Mouse (Mus musculus) limb, embryonic 15.5 days (tissue): ENCODE results near the gene Ptpn1. TPM values are rescaled to one million over a fixed set of nuclear protein-coding genes. Genes with fewer than 3 reads are reported as not detected.

Experiments
- ATAC-seq: fragments of 200-750 bp; cut with Nextera tagmentation; 2 replicates; pipeline ENCODE4 v1.8.0; 2017; ENCODE audit warnings: low read depth, moderate TSS enrichment; ENCODE audit not compliant: insufficient number of reproducible peaks, low FRiP score, low TSS enrichment
- H3K27ac ChIP-seq: fragments of 300-500 bp; sonication (generic); 2 replicates; pipeline ENCODE4 v1.5.1; 2015; ENCODE audit warnings: moderate library complexity, mild to moderate bottlenecking, inconsistent platforms
- H3K27me3 ChIP-seq: fragments of 300-500 bp; sonication (generic); 2 replicates; pipeline ENCODE4 v1.6.1; 2015; ENCODE audit warnings: inconsistent platforms
- H3K36me3 ChIP-seq: fragments of 300-500 bp; sonication (generic); 2 replicates; pipeline ENCODE4 v1.6.1; 2015; ENCODE audit warnings: inconsistent platforms
- H3K4me1 ChIP-seq: fragments of 300-500 bp; sonication (generic); 2 replicates; pipeline ENCODE4 v1.6.1; 2015; ENCODE audit warnings: inconsistent platforms
- H3K4me2 ChIP-seq: fragments of 300-500 bp; sonication (generic); 2 replicates; pipeline ENCODE4 v1.6.1; 2015; ENCODE audit warnings: mild to moderate bottlenecking, inconsistent platforms
- H3K4me3 ChIP-seq: fragments of 300-500 bp; sonication (generic); 2 replicates; pipeline ENCODE4 v1.5.1; 2015; ENCODE audit warnings: mild to moderate bottlenecking, inconsistent platforms
- H3K9ac ChIP-seq: fragments of 300-500 bp; sonication (generic); 2 replicates; pipeline ENCODE4 v1.6.1; 2015; ENCODE audit warnings: inconsistent platforms
- H3K9me3 ChIP-seq: fragments of 300-500 bp; sonication (generic); 2 replicates; pipeline ENCODE4 v1.6.1; 2016; ENCODE audit warnings: inconsistent platforms
- WGBS: fragments of 180-500 bp; shearing (Covaris S2); methylation state at CpG from one replicate; pipeline ENCODE4 v1.1.7; 2015; 5-methylcytosine and 5-hydroxymethylcytosine counted together
- polyA plus RNA-seq: library from polyadenylated mRNA; unstranded; fragments of >200 nt; fragmentation: Nextera tagmentation; extraction: Ambion mirVana; gene quantifications from 2 replicates; pipeline ENCODE4 v1.2.1, GENCODE M21; 2015

The Ptpn1 gene
- polyA plus RNA-seq, 1 experiment from 2014 or later: 50.2 TPM

DNA sequence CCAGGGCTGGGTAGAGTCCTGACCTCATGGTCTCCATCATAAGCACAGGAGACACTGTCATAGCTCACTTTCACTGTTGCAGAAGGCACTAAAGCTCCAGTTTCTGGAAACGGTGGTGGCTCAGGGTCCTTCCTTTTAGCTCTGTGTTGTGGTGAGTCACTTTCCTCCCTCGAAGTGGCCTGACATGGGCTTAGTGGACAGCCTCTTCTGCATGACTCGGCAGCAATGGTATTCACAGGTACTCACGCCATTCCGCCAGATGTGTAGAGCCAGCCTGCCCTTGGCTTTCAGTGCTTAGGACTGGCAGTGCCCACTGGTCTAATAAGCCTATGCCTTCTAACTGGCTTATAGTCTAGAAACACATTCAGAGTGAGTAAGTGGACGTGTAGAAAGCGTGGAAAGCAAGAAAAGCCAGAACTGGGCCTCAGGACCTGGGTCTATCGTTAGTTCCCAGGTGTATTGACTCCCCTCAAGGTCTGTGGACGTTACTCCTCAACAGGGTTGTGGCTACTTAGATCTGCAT is 32.0 kb downstream of the Ptpn1 start:
- no peaks in the 10 kb centered on the region for H3K9me3 ChIP-seq
- no peak overlapping the region for H3K4me3 ChIP-seq
- H3K27me3 ChIP-seq: no peaks in the 10 kb centered on the region
- H3K4me1 ChIP-seq: peaks cover under 1% of the 10 kb centered on the region; the same call in 1 of the 2 replicates
- no peak for ATAC-seq
- H3K27ac ChIP-seq: no peak overlapping the region
- WGBS: 86% methylated on average over 9 of the region's 9 CpGs
- no peak overlapping the region for H3K9ac ChIP-seq
- no peak overlapping the region for H3K4me2 ChIP-seq
- H3K36me3 ChIP-seq: peaks cover 55% of the 10 kb centered on the region

DNA sequence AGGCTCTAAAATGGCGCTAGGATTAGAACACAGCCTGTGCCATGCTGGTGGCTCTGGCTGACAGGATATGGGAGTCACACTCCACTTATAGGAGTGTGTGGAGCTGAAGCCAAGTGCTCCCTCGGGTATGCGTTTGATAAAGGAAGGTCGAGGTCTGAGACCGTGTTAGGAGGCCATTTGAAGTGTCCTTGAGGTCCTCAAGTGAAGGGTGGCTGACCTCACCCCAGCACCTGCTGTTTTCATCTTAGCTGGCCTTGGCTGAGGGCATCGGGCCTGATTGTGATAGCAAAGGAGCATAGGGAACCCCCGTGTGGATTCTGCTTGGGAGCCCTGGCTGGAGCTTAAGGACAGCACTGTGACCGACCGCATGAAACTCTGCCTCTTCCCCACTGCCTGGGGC is 32.5 kb downstream of the Ptpn1 start:
- no peak overlapping the region for H3K4me3 ChIP-seq
- H3K4me1 ChIP-seq: no peaks in the 10 kb centered on the region; the same call in 1 of the 2 replicates
- no peak overlapping the region for H3K27ac ChIP-seq
- no peak overlapping the region for H3K9ac ChIP-seq
- peaks cover 57% of the 10 kb centered on the region for H3K36me3 ChIP-seq
- H3K27me3 ChIP-seq: no peaks in the 10 kb centered on the region
- no peak for ATAC-seq
- H3K4me2 ChIP-seq: no peak overlapping the region
- WGBS: 94% methylated on average over 9 of the region's 9 CpGs
- H3K9me3 ChIP-seq: no peaks in the 10 kb centered on the region

DNA sequence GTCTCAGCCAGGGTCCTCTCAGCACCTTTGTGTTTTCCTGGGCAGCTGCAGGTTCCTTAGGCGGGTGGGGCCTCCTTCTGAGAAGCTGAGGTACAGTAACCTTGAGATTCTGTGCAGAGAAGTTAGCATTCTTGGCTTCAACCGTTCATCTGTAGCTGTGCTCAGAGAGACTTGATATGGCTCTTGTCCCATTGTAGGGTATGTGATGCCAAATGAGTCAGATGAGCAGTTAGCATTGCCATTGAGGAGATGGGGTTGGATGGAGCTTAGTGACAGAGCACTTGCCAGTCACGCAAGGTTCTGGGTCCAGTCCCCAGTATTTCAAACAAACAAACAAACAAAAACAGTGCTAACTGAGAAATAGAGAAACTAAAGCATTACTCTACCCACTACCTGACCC is 34.1 kb downstream of the Ptpn1 start:
- H3K36me3 ChIP-seq: peaks cover 70% of the 10 kb centered on the region

DNA sequence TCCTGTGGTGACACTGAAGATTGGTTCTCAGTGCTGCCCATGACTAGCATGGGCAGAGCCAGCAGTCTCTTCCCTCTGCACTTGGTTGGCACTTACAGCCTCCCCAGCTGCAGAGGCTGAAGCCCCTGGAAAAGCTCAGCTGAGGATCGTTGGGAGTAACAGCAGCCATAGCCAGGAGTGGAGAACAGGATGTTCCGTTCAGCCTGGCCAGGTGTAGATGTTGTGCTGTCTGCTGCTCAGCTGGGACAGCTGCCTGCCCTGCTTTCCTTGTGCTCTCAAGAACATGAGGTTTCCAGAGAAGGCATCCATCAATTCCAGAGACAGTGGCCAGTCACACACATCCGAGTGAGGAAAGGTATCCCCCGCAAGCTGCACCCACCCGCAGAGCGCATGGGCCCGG is 36.6 kb downstream of the Ptpn1 start:
- Histone ChIP-seq H3K27me3 (no peaks in the 10 kb centered on the region), H3K4me3 (no peak overlapping the region), H3K9me3 (no peaks in the 10 kb centered on the region), H3K4me1 (no peaks in the 10 kb centered on the region), H3K36me3 (peaks cover 88% of the 10 kb centered on the region), H3K9ac (no peak overlapping the region), H3K27ac (no peak overlapping the region), H3K4me2 (no peak overlapping the region)
- no peak for ATAC-seq
- WGBS: 91% methylated on average over 7 of the region's 7 CpGs

More for the DNA sequence above, 34.1 kb downstream of the Ptpn1 start:
- ATAC-seq: no peak
- WGBS: 92% methylated on average over 3 of the region's 3 CpGs
- Histone ChIP-seq H3K27ac (no peak overlapping the region), H3K4me1 (no peaks in the 10 kb centered on the region; the same call in 1 of the 2 replicates), H3K4me3 (no peak overlapping the region), H3K4me2 (no peak overlapping the region), H3K27me3 (no peaks in the 10 kb centered on the region), H3K9me3 (no peaks in the 10 kb centered on the region), H3K9ac (no peak overlapping the region)

DNA sequence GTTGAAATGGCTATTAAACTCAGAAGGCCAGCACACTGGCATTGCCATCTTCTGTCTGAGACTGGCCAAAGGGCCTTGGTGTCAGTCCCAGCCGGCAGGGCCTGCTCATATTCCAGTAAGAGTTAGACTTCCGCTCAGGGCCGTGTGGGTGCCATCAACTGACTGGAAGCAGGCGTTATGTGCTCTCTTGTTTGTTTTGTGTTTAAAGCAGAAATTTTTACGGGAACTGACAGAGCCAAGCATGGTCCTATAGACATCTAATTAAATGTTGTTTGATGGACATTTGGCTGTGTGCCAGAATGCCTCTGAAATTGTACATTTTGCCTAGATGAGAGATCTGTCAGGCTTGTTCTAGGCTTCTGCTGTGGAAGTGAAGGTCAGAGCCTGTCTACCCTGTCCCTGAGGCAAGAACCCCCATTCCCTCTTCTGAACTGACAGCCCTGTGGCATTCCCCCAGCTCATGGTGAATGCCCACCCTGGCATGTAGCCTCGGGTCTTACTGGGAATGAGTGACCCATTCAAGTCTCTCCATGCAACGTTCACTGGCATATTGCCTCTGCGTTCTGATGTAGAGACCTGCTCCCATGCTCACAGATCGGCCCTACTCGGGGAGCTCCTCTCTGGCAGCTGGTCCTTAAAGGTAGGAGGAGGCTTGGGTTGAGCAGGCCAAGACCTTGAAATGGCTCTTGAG is 38.1 kb downstream of the Ptpn1 start:
- no peak overlapping the region for H3K9ac ChIP-seq
- no peak overlapping the region for H3K4me2 ChIP-seq
- no peak for ATAC-seq
- H3K36me3 ChIP-seq: peaks cover 89% of the 10 kb centered on the region
- WGBS: 77% methylated on average over 10 of the region's 10 CpGs
- H3K9me3 ChIP-seq: no peaks in the 10 kb centered on the region
- no peak overlapping the region for H3K27ac ChIP-seq
- no peaks in the 10 kb centered on the region for H3K4me1 ChIP-seq
- H3K4me3 ChIP-seq: no peak overlapping the region
- no peaks in the 10 kb centered on the region for H3K27me3 ChIP-seq

DNA sequence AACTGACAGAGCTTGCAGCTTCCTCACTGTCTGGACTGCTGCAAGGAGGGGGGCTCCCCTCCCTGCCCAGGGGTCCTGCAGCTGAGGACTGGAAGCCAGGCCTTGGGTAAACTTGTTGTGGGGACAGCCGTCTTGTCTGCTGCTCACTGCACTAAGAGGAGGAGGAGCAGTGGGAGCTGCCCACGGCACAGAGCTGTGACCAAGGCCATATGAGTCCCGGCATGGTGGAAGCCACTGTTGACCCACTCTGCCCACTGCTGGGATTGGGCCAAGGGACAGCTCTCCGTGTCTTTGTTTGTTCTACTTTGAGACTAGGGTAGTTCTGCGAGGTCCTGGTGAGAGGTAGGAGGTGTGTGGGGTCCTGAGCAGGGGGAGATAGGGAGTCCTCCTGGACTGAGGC is 40.3 kb downstream of the Ptpn1 start:
- Histone ChIP-seq H3K4me2 (no peak overlapping the region), H3K27ac (no peak overlapping the region), H3K4me3 (no peak overlapping the region), H3K9me3 (no peaks in the 10 kb centered on the region), H3K4me1 (no peaks in the 10 kb centered on the region), H3K36me3 (peaks cover 89% of the 10 kb centered on the region), H3K27me3 (no peaks in the 10 kb centered on the region), H3K9ac (no peak overlapping the region)
- no peak for ATAC-seq
- WGBS: 77% methylated on average over 5 of the region's 5 CpGs

DNA sequence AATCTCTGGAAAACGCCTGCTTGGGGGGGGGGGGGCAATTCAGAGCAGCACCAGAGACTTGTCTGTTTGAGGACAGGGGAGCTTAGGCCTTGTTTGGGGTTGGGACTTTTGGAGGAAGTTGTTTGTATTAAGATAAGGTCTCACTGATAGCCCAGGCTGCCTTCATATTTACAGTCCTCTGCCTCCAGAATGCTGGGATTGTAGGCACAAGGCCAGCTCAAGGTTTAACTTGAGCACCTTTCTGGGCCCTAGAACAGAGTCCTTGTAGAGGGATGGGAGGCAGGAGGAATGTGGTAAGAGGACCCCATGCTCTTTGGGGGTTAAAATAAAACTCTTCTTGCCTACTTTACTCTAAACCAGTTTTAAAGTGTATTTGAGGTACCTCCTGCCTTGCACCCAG is 41.0 kb downstream of the Ptpn1 start:
- Histone ChIP-seq H3K4me2 (no peak overlapping the region), H3K27me3 (no peaks in the 10 kb centered on the region), H3K9ac (no peak overlapping the region), H3K9me3 (no peaks in the 10 kb centered on the region), H3K4me1 (no peaks in the 10 kb centered on the region), H3K4me3 (no peak overlapping the region), H3K36me3 (peaks cover 89% of the 10 kb centered on the region), H3K27ac (no peak overlapping the region)
- WGBS: 35% methylated on average over 1 of the region's 1 CpGs
- ATAC-seq: no peak

DNA sequence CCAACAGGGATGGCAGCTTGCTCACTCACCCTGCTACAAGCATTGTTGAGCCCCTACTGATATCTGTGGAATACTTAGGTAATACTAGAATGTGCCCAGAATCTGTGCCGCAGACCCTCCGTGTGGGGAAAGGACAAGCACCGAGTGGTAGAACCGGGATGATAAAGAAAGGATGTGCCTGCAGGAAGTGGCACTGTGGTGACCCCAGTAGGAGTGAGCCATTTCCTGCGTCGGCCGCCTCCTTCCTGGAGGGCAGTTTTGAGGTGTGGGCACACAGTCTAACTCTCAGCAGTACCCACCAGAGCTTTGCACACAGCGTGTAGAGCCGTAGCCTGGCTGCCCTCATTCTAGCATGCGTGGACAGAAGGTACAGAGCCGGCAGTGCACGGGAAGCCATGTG is 43.9 kb downstream of the Ptpn1 start:
- Histone ChIP-seq H3K36me3 (peaks cover 91% of the 10 kb centered on the region), H3K27ac (no peak overlapping the region), H3K27me3 (no peaks in the 10 kb centered on the region), H3K4me1 (no peaks in the 10 kb centered on the region; the same call in 1 of the 2 replicates), H3K9ac (no peak overlapping the region), H3K9me3 (no peaks in the 10 kb centered on the region), H3K4me2 (no peak overlapping the region), H3K4me3 (no peak overlapping the region)
- WGBS: 90% methylated on average over 12 of the region's 12 CpGs
- ATAC-seq: no peak

DNA sequence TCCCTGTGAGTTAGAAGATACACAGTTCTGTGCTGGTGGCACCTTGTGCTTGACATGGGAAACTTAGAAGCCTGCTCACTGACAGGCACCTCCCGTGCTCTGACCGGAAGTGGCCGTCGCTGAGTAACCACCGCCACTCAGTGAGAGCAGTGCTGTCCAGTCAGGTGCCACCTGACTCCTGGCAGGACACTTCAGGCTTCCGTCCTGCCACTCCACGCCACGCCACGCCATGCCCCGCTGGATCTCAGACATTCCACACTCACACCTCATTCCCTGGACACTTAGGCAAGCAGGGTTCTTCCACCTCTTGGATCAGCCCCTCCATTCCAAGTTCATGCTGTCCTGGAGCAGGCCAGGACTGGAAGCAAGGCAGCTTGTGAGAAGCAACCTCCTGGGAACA is 46.4 kb downstream of the Ptpn1 start:
- WGBS: 92% methylated on average over 10 of the region's 10 CpGs
- H3K9ac ChIP-seq: no peak overlapping the region
- no peak for ATAC-seq
- no peak overlapping the region for H3K4me3 ChIP-seq
- no peaks in the 10 kb centered on the region; the same call in 1 of the 2 replicates for H3K4me1 ChIP-seq
- H3K27me3 ChIP-seq: no peaks in the 10 kb centered on the region
- H3K36me3 ChIP-seq: peaks cover 78% of the 10 kb centered on the region
- no peaks in the 10 kb centered on the region for H3K9me3 ChIP-seq
- H3K4me2 ChIP-seq: no peak overlapping the region
- no peak overlapping the region for H3K27ac ChIP-seq

DNA sequence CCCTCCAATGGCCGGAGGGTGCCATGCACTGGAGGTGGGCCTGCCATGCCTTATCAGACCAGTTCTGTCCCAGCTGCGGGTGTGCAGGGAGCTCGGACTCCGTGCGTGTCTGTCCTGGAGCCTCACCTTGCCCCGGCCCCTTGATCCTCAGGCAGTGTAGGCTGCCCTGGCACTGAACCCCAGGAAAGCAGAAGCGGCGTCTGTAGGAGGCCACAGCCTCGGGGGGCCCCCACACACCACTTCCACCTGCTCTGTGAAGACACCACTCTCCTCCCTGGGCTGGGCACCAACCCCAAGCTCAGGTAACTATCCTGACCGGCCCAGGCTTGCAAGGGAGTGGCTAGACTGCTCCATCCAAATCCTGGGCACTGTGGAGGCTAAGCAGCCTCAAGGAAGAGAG is 48.5 kb downstream of the Ptpn1 start:
- Histone ChIP-seq H3K27ac (no peak overlapping the region), H3K27me3 (no peaks in the 10 kb centered on the region), H3K4me1 (no peaks in the 10 kb centered on the region; the same call in 1 of the 2 replicates), H3K9ac (no peak overlapping the region), H3K36me3 (peaks cover 58% of the 10 kb centered on the region), H3K9me3 (no peaks in the 10 kb centered on the region), H3K4me3 (no peak overlapping the region), H3K4me2 (no peak overlapping the region)
- ATAC-seq: no peak
- WGBS: 75% methylated on average over 10 of the region's 10 CpGs

DNA sequence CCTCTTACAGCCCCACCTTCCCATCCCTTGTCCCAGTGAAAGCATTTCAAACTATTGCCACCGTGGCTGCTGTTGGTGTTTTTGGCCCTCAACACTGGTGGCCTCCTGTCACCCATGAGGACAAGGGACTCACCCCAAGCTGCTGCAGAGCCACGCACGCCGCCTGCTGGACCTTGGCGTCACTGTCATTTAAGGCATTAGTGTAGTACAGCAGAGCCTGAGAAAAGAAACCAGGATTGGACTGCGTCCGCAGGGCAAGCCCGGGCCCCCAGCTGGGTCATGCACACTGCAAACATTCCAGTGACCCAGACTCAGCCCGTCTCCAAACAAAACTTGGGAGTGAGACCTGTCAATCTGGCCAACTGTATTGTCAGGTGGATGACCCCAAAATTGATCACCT is 50.8 kb downstream of the Ptpn1 start:
- Histone ChIP-seq H3K27ac (no peak overlapping the region), H3K4me2 (no peak overlapping the region), H3K27me3 (no peaks in the 10 kb centered on the region), H3K4me1 (peaks cover 9% of the 10 kb centered on the region), H3K4me3 (no peak overlapping the region), H3K36me3 (peaks cover 36% of the 10 kb centered on the region), H3K9me3 (no peaks in the 10 kb centered on the region), H3K9ac (no peak overlapping the region)
- no peak for ATAC-seq
- 58% methylated on average over 9 of the region's 9 CpGs for WGBS

DNA sequence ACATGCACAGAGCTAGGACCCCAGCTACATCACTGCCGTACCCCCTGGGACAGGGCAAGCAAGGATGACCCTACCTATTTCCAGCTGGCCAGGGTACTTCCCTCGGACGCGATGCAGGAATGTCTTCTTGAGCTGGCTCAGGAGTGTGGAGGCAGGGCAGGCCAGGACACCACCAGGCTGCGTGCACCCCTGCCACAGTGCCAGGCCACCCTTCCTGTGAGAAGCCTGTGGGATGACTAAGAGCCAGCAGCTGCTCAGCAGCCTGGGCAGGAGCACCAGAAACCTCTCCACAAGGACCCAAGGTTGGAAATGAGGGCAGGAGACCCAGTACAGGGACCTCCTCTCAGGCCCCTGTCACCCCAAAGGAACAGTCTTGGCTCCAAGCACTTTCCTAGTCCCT is 52.5 kb downstream of the Ptpn1 start:
- Histone ChIP-seq H3K9me3 (no peaks in the 10 kb centered on the region), H3K4me2 (no peak overlapping the region), H3K27ac (no peak overlapping the region), H3K27me3 (no peaks in the 10 kb centered on the region), H3K4me3 (no peak overlapping the region), H3K4me1 (peaks cover 25% of the 10 kb centered on the region), H3K36me3 (peaks cover 18% of the 10 kb centered on the region), H3K9ac (no peak overlapping the region)
- no peak for ATAC-seq
- WGBS: 75% methylated on average over 5 of the region's 5 CpGs
